Mouse (Mus musculus) layer of hippocampus, postnatal 14 days (tissue): ENCODE data around the gene Strc. TPM values are rescaled to one million over a fixed set of nuclear protein-coding genes. Genes with fewer than 3 reads are reported as not detected.
A peak's percentile ranks its signal among the peaks of the same experiment; 100 is the strongest.
"Not testable (repeated sequence)": the region's sequence is repeated elsewhere in the genome, so short reads cannot be mapped to it uniquely, and the experiment has no call there.

ENCODE experiments used
- DNase-seq, 2 experiments: peaks; one replicate each; pipeline ENCODE4 v3.0.0; 2021 to 2022; ENCODE audit warnings: low spot score in 2 of 2, mixed read lengths in 1 of 2
- long read RNA-seq, 2 experiments: library from polyadenylated mRNA; stranded (forward); transcript quantifications; one replicate each; pipeline ENCODE4 v2.0.0; 2021
- total RNA-seq, 2 experiments: library from RNA; stranded (reverse); gene quantifications; 2 replicates each; pipeline ENCODE4 v1.2.3; 2021

Gene Strc
- under 1 TPM; 0.09 to 0.31 TPM for total RNA-seq
- long read RNA-seq, experiment 1 = 0 reads
- long read RNA-seq, experiment 2, partial matches to known transcripts = 0 of 2 reads
- long read RNA-seq, experiment 2, other reads (novel, unspliced or antisense) = 2 of 2 reads

GRCm38 (mm10) chr2:121386961-121387575, at the start of gene Strc:
TSS of gene Strc (minus strand) at chr2:121387168.
- not testable (repeated sequence) for DNase-seq

GRCm38 (mm10) chr2:121434854-121435253, 47.9 kb upstream of the Strc start:
- no peak for DNase-seq

GRCm38 (mm10) chr2:121425890-121426289, 38.9 kb upstream of the Strc start:
- no peak for DNase-seq

- no peak for DNase-seq
Observed at GRCm38 (mm10) chr2:121423166-121423565, 36.2 kb upstream of the Strc start.

- DNase-seq = no peak
Observed at GRCm38 (mm10) chr2:121418476-121418875, 31.5 kb upstream of the Strc start.

GRCm38 (mm10) chr2:121416356-121416755, 29.4 kb upstream of the Strc start:
- DNase-seq = no peak

- DNase-seq = no peak
Observed at GRCm38 (mm10) chr2:121415591-121415990, 28.6 kb upstream of the Strc start.

GRCm38 (mm10) chr2:121415103-121415502, 28.1 kb upstream of the Strc start:
- DNase-seq = no peak

GRCm38 (mm10) chr2:121414139-121414685, 27.2 kb upstream of the Strc start:
- DNase-seq = peak in 1 of 2 experiments; percentile 27

GRCm38 (mm10) chr2:121413387-121414042, 26.5 kb upstream of the Strc start, which contains the start of the genes Pdia3 and Catsper2:
TSS of gene Pdia3 (plus strand) at chr2:121413775.
TSS of gene Catsper2 (minus strand) at chr2:121413792.
- DNase-seq = peak; percentile 94 to 96

- DNase-seq = no peak
Observed at GRCm38 (mm10) chr2:121412843-121413386, 25.9 kb upstream of the Strc start.

GRCm38 (mm10) chr2:121408160-121408559, 21.2 kb upstream of the Strc start:
- DNase-seq = no peak

- no peak for DNase-seq
Observed at GRCm38 (mm10) chr2:121403296-121403695, 16.3 kb upstream of the Strc start.

- peak; percentile 81 to 82 for DNase-seq
Observed at GRCm38 (mm10) chr2:121396624-121397023, 9.7 kb upstream of the Strc start.

GRCm38 (mm10) chr2:121374766-121375165, 12.2 kb downstream of the Strc start:
- no peak for DNase-seq

- DNase-seq = no peak
Observed at GRCm38 (mm10) chr2:121372266-121372665, 14.7 kb downstream of the Strc start.

GRCm38 (mm10) chr2:121370921-121371320, 16.0 kb downstream of the Strc start:
- DNase-seq = no peak

- peak in 1 of 2 experiments; percentile 61 for DNase-seq
Observed at GRCm38 (mm10) chr2:121368831-121369230, 18.1 kb downstream of the Strc start.

GRCm38 (mm10) chr2:121363656-121364055, 23.3 kb downstream of the Strc start:
- DNase-seq = no peak

GRCm38 (mm10) chr2:121359461-121359860, 27.5 kb downstream of the Strc start:
- DNase-seq = no peak

GRCm38 (mm10) chr2:121358381-121358780, 28.6 kb downstream of the Strc start:
- DNase-seq = peak; percentile 79 to 80

GRCm38 (mm10) chr2:121357961-121358360, 29.0 kb downstream of the Strc start:
- DNase-seq = no peak
